Mouse (Mus musculus) adrenal gland, postnatal 0 days (tissue): Measurements from ENCODE around the gene Chd6. TPM values are rescaled to one million over a fixed set of nuclear protein-coding genes. Genes with fewer than 3 reads are reported as not detected.

Source experiments
- polyA plus RNA-seq: library from polyadenylated mRNA; unstranded; fragments of >200 nt; fragmentation: Nextera tagmentation; extraction: Ambion mirVana; gene quantifications from 2 replicates; pipeline ENCODE4 v1.2.1, GENCODE M21; 2015

Gene Chd6
- polyA plus RNA-seq: 14.3 and 19.0 TPM in 2 replicates

DNA sequence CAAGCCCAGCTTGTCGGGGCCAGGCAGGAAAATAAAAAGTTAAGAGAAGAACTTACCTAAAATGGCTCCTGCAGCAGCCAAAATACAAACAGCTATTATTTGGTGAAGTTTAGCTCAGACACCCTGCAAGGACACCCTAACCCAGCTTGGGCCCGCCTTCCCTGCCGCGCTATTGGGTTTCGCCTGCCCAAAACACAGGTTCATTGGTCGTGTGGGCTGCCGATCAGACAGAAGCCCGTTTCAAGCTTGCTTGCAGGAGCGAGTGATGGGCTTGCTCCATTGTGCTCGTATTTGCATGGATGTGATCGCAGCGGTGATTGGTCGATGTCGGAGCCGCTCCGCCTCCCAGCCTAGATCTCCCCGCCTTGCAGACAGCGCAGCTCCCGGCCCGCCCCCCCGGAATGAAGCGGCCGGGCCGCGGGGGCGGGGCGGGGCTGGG lies at the start of gene Chd6:
Gene Chd6 (minus strand): TSS at position 143 of the 439 bp plus-strand sequence.

GRCm38 (mm10) chr2:160912231-160912671 lies 196.6 kb downstream of the Chd6 start, which contains the start of gene Emilin3:
Gene Emilin3 (minus strand): TSS chr2:160912328.

Other genes with a start within 250 kb of the Chd6 start
- 9.5 and 11.0 TPM in 2 replicates for gene Zhx3, start 236.1 kb downstream of the Chd6 start, polyA plus RNA-seq
- gene Lpin3, start 228.4 kb downstream of the Chd6 start, polyA plus RNA-seq: 9.5 and 26.2 TPM in 2 replicates
- 2.0 and 4.7 TPM in 2 replicates for gene Emilin3, start 196.7 kb downstream of the Chd6 start, polyA plus RNA-seq